In genomic region chr4:132884844-132885374, GRCm38 (mm10) we compare ENCODE assay signal across 8 mouse cellular contexts. TPM values are rescaled to one million over a fixed set of nuclear protein-coding genes. Genes with fewer than 3 reads are reported as not detected.
DNase-seq lines count a peak whose midpoint lies in the region; ATAC-seq and TF ChIP-seq lines count a peak whose summit lies in the region.

No protein-coding gene starts in this region.

- no peaks in the 10 kb centered on the region for H3K27me3 ChIP-seq in kidney, embryonic 16.5 days (ENCODE audit: insufficient read depth, low read length)
- H3K27me3 ChIP-seq in embryonic facial prominence, embryonic 11.5 days (ENCODE audit: control insufficient read depth, insufficient read depth, low read length) = no peaks in the 10 kb centered on the region
- H3K27me3 ChIP-seq in intestine, postnatal 0 days (replicated peaks; ENCODE audit: control insufficient read depth, insufficient read depth, low read length) = no peaks in the 10 kb centered on the region

- peak overlapping the region; percentile 83 for H3K4me3 ChIP-seq in kidney, embryonic 16.5 days (ENCODE audit: low read length)
- peak overlapping the region; percentile 83 for H3K4me3 ChIP-seq in embryonic facial prominence, embryonic 11.5 days (ENCODE audit: low read depth, low read length)
- H3K4me3 ChIP-seq in intestine, postnatal 0 days (ENCODE audit: low read depth, low read length) = peak overlapping the region; percentile 89

- ATAC-seq in kidney, embryonic 16.5 days (ENCODE audit: low FRiP score, low TSS enrichment) = peak; percentile 28; the same call in 1 of the 2 replicates
- ATAC-seq in embryonic facial prominence, embryonic 11.5 days (replicated peaks; ENCODE audit: insufficient number of reproducible peaks, low FRiP score, low TSS enrichment, low read depth) = 0 out of 2 replicates have a peak, but pooled peaks have one; percentile 6
- ATAC-seq in intestine, postnatal 0 days = peak; percentile 11; the same call in 1 of the 2 replicates
- peak; percentile 1; the same call in 1 of the 2 replicates for ATAC-seq in megakaryocyte progenitor cell, adult 5-6 weeks (replicated peaks; ENCODE audit: poor library complexity)

- no peaks in the 10 kb centered on the region for H3K36me3 ChIP-seq in kidney, embryonic 16.5 days (ENCODE audit: insufficient read depth, low read length)
- no peaks in the 10 kb centered on the region for H3K36me3 ChIP-seq in embryonic facial prominence, embryonic 11.5 days (replicated peaks; ENCODE audit: control insufficient read depth, insufficient read depth, low read depth, low read length)
- H3K36me3 ChIP-seq in intestine, postnatal 0 days (ENCODE audit: control insufficient read depth, insufficient read depth) = 0 out of 2 replicates have a peak, but pooled peaks cover 6% of the 10 kb centered on the region

- no peaks in the 10 kb centered on the region for H3K9me3 ChIP-seq in kidney, embryonic 16.5 days (ENCODE audit: low read length)
- no peaks in the 10 kb centered on the region for H3K9me3 ChIP-seq in embryonic facial prominence, embryonic 11.5 days (replicated peaks; ENCODE audit: control insufficient read depth, low read length)
- no peaks in the 10 kb centered on the region for H3K9me3 ChIP-seq in intestine, postnatal 0 days (ENCODE audit: control insufficient read depth)

- no peak for TF ChIP-seq CTCF in intestine, postnatal 0 days (IDR thresholded peaks at IDR 0.05; ENCODE audit: low read depth)

- H3K9ac ChIP-seq in kidney, embryonic 16.5 days (replicated peaks; ENCODE audit: low read length) = peak overlapping the region; percentile 90
- peak overlapping the region; percentile 95 for H3K9ac ChIP-seq in embryonic facial prominence, embryonic 11.5 days (replicated peaks; ENCODE audit: low read length)
- peak overlapping the region; percentile 97 for H3K9ac ChIP-seq in intestine, postnatal 0 days (ENCODE audit: low read depth, low read length)

- peak overlapping the region; percentile 88 for H3K27ac ChIP-seq in kidney, embryonic 16.5 days (ENCODE audit: low read length)
- peak overlapping the region; percentile 80 for H3K27ac ChIP-seq in embryonic facial prominence, embryonic 11.5 days (replicated peaks; ENCODE audit: low read depth, low read length)
- H3K27ac ChIP-seq in intestine, postnatal 0 days (ENCODE audit: low read depth, low read length) = 0 out of 2 replicates have a peak overlapping the region, but pooled peaks have one; percentile 94

- peaks cover 14% of the 10 kb centered on the region for H3K4me1 ChIP-seq in kidney, embryonic 16.5 days (ENCODE audit: insufficient read depth, low read length)
- H3K4me1 ChIP-seq in embryonic facial prominence, embryonic 11.5 days (ENCODE audit: control insufficient read depth, insufficient read depth, low read length) = no peaks in the 10 kb centered on the region
- H3K4me1 ChIP-seq in intestine, postnatal 0 days (replicated peaks; ENCODE audit: control insufficient read depth, insufficient read depth, low read length) = peaks cover 5% of the 10 kb centered on the region

- WGBS in kidney, embryonic 16.5 days = 8% methylated on average over 9 of the region's 9 CpGs
- 11% methylated on average over 9 of the region's 9 CpGs for WGBS in embryonic facial prominence, embryonic 11.5 days
- 8% methylated on average over 9 of the region's 9 CpGs for WGBS in intestine, postnatal 0 days

- no peak for DNase-seq in kidney, adult 11 months
- DNase-seq in embryonic facial prominence, embryonic 11.5 days (ENCODE audit: low spot score) = no peak
- DNase-seq in right cerebral cortex, postnatal 36 days (ENCODE audit: low spot score in 2 of 2) = no peak
- DNase-seq in left cerebral cortex, adult 18-20 months (ENCODE audit: low spot score in 2 of 2) = no peak
- no peak for DNase-seq in yolk sac, embryonic 10.5 days (ENCODE audit: low spot score)

- peak overlapping the region; percentile 91 for H3K4me2 ChIP-seq in kidney, embryonic 16.5 days (replicated peaks; ENCODE audit: low read depth, low read length)
- H3K4me2 ChIP-seq in embryonic facial prominence, embryonic 11.5 days (ENCODE audit: low read depth, low read length) = peak overlapping the region; percentile 79
- peak overlapping the region; percentile 87 for H3K4me2 ChIP-seq in intestine, postnatal 0 days (replicated peaks; ENCODE audit: low read depth)

RNA-seq across cellular contexts. Expression of gene Stx12, which starts 0.6 kb away (rescaled TPM):
- polyA plus RNA-seq in kidney, embryonic 16.5 days (2015; fragmentation: Nextera tagmentation; extraction: Ambion mirVana) = 59.9 and 61.8 TPM in 2 replicates
- polyA plus RNA-seq in embryonic facial prominence, embryonic 11.5 days (2014; fragmentation: Nextera tagmentation; extraction: Ambion mirVana) = 82.1 and 84.8 TPM in 2 replicates
- 52.9 and 53.7 TPM in 2 replicates for polyA plus RNA-seq in intestine, postnatal 0 days (2015; fragmentation: Nextera tagmentation; extraction: Ambion mirVana)
- 34.4 and 36.5 TPM in 2 replicates for total RNA-seq in megakaryocyte progenitor cell, adult 5-6 weeks (2015)
- total RNA-seq in megakaryocyte progenitor cell, adult 5-6 weeks (2017) = 31.3 and 33.1 TPM in 2 replicates
- 100 to 1,000 TPM; 106 to 111 TPM for total RNA-seq in left cerebral cortex, adult 18-20 months (2021)

RNA-seq across cellular contexts. Expression of gene Fam76a, which starts 37.4 kb away (rescaled TPM):
- 37.7 and 42.8 TPM in 2 replicates for polyA plus RNA-seq in kidney, embryonic 16.5 days (2015; fragmentation: Nextera tagmentation; extraction: Ambion mirVana)
- polyA plus RNA-seq in embryonic facial prominence, embryonic 11.5 days (2014; fragmentation: Nextera tagmentation; extraction: Ambion mirVana) = 26.3 and 36.6 TPM in 2 replicates
- polyA plus RNA-seq in intestine, postnatal 0 days (2015; fragmentation: Nextera tagmentation; extraction: Ambion mirVana) = 46.5 and 58.8 TPM in 2 replicates
- 17.9 and 18.0 TPM in 2 replicates for total RNA-seq in megakaryocyte progenitor cell, adult 5-6 weeks (2015)
- 31.5 and 42.0 TPM in 2 replicates for total RNA-seq in megakaryocyte progenitor cell, adult 5-6 weeks (2017)
- 10 to 100 TPM; 53.2 to 58.1 TPM for total RNA-seq in left cerebral cortex, adult 18-20 months (2021)

RNA-seq across cellular contexts. Expression of gene Ppp1r8, which starts 41.9 kb away (rescaled TPM):
- polyA plus RNA-seq in kidney, embryonic 16.5 days (2015; fragmentation: Nextera tagmentation; extraction: Ambion mirVana) = 72.9 and 77.2 TPM in 2 replicates
- polyA plus RNA-seq in embryonic facial prominence, embryonic 11.5 days (2014; fragmentation: Nextera tagmentation; extraction: Ambion mirVana) = 117 and 124 TPM in 2 replicates
- 16.8 and 18.5 TPM in 2 replicates for polyA plus RNA-seq in intestine, postnatal 0 days (2015; fragmentation: Nextera tagmentation; extraction: Ambion mirVana)
- 36.1 and 42.9 TPM in 2 replicates for total RNA-seq in megakaryocyte progenitor cell, adult 5-6 weeks (2015)
- total RNA-seq in megakaryocyte progenitor cell, adult 5-6 weeks (2017) = 62.9 and 71.0 TPM in 2 replicates
- 10 to 100 TPM; 40.5 to 44.5 TPM for total RNA-seq in left cerebral cortex, adult 18-20 months (2021)
